Mouse (Mus musculus): ENCODE measurements around the gene Slc25a13. TPM values are rescaled to one million over a fixed set of nuclear protein-coding genes. Genes with fewer than 3 reads are reported as not detected.

Slc25a13 gene
- total RNA-seq, 2 experiments from 2014 or later, result 1.6 to 2.1 TPM

DNA sequence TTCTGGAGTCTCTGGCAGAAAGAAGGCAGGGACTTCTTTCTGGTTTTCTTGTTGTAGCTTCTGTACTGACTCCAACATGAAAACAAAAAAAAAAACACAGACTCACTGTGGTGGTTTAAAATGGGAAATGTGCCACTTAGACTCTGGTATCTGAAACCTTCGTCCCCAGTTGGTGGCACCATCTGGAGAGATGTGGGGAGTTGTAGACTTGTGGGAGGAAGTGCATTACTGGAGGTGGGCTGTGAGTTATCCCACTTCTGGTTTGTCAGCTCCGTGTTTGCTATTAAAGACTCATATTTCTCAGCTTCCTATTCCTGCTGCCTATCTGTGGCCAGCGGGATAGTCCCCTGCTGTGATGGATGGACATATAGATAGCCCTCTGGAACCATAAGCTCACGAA lies 139.7 kb downstream of the Slc25a13 start:
- intact Hi-C loops (cut with DNase I), result no loop called here
- peak in 1 of 2 experiments; percentile 39 for DNase-seq (ENCODE audit: low spot score in 2 of 2)

- intact Hi-C loops (cut with DNase I), result no loop called here
Measured at GRCm38 (mm10) chr6:6075940-6076447, 141.0 kb downstream of the Slc25a13 start.

DNA sequence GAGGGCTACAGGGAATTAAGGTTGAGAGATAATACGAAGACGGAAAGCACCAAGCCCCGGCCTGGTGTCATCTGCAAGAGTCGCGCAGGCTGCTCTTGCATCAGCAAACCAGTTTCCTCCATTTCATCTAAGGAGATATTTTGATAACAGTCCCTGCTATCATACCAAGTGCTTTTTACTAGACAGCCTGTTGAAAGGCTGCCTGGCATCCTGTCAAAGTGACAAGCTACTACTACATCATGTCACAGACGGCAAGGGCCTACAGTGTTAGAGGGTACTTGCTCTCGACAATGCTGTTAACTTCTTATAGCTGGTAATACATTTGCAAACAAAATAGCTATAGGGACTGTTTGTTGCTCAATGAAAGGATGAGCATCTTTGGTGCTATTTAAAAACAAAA lies 145.9 kb downstream of the Slc25a13 start:
- DNase-seq (ENCODE audit: low spot score in 2 of 2), result no peak
- intact Hi-C loops (cut with DNase I), result no loop called here

More at GRCm38 (mm10) chr6:6075940-6076447, 141.0 kb downstream of the Slc25a13 start:
- no peak for DNase-seq (ENCODE audit: low spot score in 2 of 2)

GRCm38 (mm10) chr6:6070015-6070414 lies 147.0 kb downstream of the Slc25a13 start:
- intact Hi-C loops (cut with DNase I), result no loop called here

GRCm38 (mm10) chr6:6067201-6067600 lies 149.8 kb downstream of the Slc25a13 start:
- no peak for DNase-seq (ENCODE audit: low spot score in 2 of 2)
- intact Hi-C loops (cut with DNase I), result no loop called here

More at GRCm38 (mm10) chr6:6070015-6070414, 147.0 kb downstream of the Slc25a13 start:
- DNase-seq (ENCODE audit: low spot score in 2 of 2), result no peak

DNA sequence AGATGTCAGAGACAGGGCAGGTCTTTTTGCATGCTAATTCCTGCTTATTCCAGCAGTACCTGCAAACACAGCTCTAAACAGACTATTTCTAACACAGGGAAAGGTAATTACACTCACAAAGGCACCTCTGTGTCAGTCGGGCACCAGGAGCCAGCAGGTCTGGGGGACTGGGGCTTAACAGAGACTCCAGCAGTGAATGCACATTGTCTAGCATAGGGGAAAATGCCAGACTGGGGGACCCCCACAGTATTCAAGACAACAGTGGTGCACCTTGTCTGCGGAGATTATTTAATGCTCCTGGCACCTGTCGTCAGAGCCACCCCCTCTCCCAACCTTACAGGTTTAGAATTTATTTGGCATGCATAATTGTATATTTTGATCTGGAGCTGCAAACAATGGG lies 158.4 kb downstream of the Slc25a13 start:
- no peak for DNase-seq (ENCODE audit: low spot score in 2 of 2)
- intact Hi-C loops (cut with DNase I), result no loop called here

- no peak for DNase-seq (ENCODE audit: low spot score in 2 of 2)
- intact Hi-C loops (cut with DNase I), result no loop called here
Measured at GRCm38 (mm10) chr6:6053946-6054345, 163.0 kb downstream of the Slc25a13 start.

DNA sequence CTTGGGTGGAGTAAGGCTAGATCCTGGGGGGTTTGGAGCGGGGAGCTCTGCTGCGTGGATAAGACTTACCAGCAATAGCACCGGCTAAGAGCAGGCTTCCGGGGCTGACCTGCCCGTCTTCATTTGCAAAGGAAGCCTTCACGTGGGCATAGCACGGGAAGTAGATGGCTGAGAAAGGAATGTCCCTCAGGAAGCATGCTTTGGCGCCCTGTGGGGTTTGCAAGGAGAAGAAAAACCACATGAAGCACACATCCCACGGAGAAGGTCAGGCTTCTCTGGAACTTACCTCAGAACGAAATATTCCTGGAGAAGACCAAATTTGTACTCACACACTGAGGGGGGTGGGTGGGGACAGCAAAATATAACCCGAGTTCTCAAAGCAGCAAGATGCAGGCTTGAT lies 164.3 kb downstream of the Slc25a13 start:
- DNase-seq (ENCODE audit: low spot score in 2 of 2), result no peak
- intact Hi-C loops (cut with DNase I), result no loop called here

DNA sequence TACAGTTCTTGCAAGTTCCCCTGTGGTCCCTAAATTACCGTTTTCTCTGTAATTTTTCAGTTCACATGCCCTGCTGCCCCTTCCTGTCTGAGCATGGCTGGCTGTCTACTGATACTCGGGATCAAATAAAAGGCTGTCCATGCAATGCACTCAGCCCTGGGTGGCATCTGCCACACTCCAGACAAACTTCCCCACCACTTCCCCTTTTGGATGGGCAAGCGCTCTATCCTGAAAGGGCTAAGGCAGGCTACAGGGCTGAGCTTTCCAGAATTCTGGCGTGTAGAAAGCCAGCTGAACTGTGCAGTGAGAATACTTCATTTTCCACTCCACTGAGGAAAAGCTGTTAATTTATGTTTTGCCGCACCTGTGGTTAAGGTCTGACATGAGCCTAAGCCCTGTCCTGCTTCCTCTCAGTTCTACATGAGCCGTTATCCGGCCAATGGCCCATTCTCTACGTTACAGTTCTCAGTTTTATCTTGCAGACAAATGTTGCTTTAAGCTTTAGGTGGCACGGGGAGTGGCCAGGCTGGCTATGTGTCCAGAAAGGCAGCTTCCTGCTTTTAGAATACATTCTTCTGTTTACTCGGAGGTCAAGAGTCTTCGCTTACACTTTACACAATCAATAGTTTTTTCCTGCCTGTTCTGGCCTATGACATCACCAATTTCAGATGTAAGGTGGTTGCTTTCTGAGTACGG lies 170.1 kb downstream of the Slc25a13 start:
- intact Hi-C loops (cut with DNase I), result no loop called here
- no peak for DNase-seq (ENCODE audit: low spot score in 2 of 2)

GRCm38 (mm10) chr6:6038773-6039550 lies 178.0 kb downstream of the Slc25a13 start:
- intact Hi-C loops (cut with DNase I), result no loop called here
- no peak for DNase-seq (ENCODE audit: low spot score in 2 of 2)

DNA sequence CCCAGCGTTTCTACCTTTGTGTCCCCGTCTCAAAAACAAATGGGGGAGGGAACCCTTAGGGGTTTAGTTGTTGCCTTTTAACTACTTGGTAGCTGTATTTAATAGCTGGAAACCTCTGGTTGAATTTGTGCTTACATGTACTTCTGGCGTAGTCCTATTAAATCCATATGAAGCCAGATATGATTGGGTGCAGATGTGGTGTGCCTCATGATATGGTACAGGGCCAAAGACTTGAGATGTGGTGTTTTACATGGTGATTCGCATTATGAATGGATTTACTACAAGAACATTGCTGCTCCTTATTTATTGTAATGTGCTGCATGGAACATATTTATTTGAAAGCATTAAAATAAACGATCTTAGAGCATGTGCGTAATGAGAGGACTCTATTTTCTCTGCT lies 189.3 kb downstream of the Slc25a13 start:
- intact Hi-C loops (cut with DNase I), result no loop called here
- DNase-seq (ENCODE audit: low spot score in 2 of 2), result no peak

GRCm38 (mm10) chr6:6023976-6024375 lies 193.0 kb downstream of the Slc25a13 start:
- intact Hi-C loops (cut with DNase I), result no loop called here
- DNase-seq (ENCODE audit: low spot score in 2 of 2), result no peak

DNA sequence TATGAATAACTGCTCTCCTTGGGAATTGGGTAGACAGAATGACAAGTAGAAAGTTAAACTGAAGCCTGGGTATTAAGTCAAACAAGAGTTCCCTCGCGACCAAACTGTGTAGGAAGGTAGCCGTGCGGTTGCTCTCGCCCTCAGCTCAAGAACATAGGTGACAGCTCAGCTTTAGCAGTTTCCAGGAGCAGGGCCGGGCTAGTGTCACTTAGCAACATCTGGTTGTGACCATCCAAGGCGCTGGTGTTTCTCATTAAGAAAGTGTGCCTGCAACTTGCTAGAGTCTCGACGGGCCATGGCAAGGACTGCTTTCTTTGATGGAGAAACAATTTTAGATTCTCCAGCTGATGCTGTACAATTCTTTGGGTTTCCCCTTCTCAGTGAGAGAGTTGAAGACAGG lies 200.0 kb downstream of the Slc25a13 start:
- DNase-seq (ENCODE audit: low spot score in 2 of 2), result no peak
- intact Hi-C loops (cut with DNase I), result no loop called here

- no peak for DNase-seq (ENCODE audit: low spot score in 2 of 2)
- intact Hi-C loops (cut with DNase I), result no loop called here
Measured at GRCm38 (mm10) chr6:6015616-6016015, 201.4 kb downstream of the Slc25a13 start.

DNA sequence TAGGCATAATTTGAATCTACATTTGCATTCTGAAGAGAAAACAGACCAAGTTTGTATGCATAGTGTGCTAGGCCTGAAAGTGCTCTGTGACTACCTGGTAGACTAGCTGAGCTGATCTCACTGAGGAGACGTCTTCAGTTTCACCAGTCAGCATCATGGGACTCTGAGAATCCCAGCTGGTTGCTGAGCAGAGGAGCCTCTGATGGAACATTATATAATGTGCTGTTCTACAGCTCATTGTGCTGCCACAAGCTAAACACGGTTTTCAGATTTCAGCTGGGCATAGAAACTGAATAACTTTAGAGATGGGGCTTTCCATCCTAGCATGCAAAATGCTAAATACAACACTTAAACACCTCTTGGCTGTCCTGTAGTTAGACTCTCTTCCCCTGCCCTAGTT lies 205.6 kb downstream of the Slc25a13 start:
- intact Hi-C loops (cut with DNase I), result no loop called here
- peak in 1 of 2 experiments; percentile 61 for DNase-seq (ENCODE audit: low spot score in 2 of 2)

- intact Hi-C loops (cut with DNase I), result loop anchor here (2.0 to 10.0 kb wide), 3 partner anchors 569 to 879 kb away; partner anchors contain the start of gene Sem1
- peak; percentile 75 to 77 for DNase-seq (ENCODE audit: low spot score in 2 of 2)
Measured at GRCm38 (mm10) chr6:6005762-6006431, 211.1 kb downstream of the Slc25a13 start.

GRCm38 (mm10) chr6:6004756-6005485 lies 212.1 kb downstream of the Slc25a13 start:
- DNase-seq (ENCODE audit: low spot score in 2 of 2), result no peak
- intact Hi-C loops (cut with DNase I), result loop anchor here (10.0 kb wide), 2 partner anchors 570 to 680 kb away; partner anchors contain the start of gene Sem1

GRCm38 (mm10) chr6:6002061-6002460 lies 214.9 kb downstream of the Slc25a13 start:
- no peak for DNase-seq (ENCODE audit: low spot score in 2 of 2)
- intact Hi-C loops (cut with DNase I), result loop anchor here (10.0 kb wide), 2 partner anchors 573 to 683 kb away; partner anchors contain the start of gene Sem1

DNA sequence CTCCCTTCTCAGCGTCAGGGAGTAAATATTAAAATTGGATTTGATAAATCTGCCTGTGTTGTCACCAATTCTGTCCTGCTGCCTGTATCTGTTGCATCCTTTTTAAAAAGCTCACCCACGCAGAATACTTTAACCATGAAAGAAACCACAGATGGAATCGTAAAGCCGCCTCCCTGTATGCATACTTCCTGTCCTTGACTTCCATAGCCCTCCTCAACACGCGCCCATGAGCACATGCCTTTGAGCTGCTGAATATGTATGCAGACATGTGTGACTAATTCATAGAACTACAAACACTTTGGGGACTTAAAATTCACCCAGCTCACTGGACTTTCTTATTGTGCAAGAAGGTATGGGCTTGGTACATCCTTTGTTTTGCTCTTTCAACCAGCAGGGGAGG lies 219.4 kb downstream of the Slc25a13 start:
- intact Hi-C loops (cut with DNase I), result loop anchor here (10.0 kb wide), 1 partner anchor 353 kb away; no protein-coding TSS in a partner anchor
- DNase-seq (ENCODE audit: low spot score in 2 of 2), result peak in 1 of 2 experiments; percentile 54
